Mouse (Mus musculus): ENCODE data around the gene Taco1.

DNA sequence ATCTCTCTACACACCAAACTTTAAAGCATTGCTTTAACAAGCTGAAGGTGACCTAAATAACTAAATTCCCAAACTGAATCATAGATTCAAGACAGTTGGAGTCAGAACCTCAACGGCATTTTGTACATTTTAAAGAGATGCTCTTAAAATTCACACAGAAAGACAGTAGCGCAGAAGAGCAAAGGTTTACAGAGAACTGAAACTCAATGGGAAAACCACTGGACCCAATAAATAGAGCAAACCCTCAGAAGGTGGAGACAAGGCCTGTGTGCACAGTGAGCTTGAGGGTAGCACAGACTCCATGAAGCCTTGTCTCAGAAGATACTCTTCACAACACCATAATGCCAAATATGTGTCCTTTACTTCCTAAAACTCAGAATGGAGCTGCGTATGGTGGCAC, 20.1 kb upstream of the Taco1 start:
- TF ChIP-seq CTCF (IDR thresholded peaks at IDR 0.05; ENCODE audit: low read depth) (no peak), EP300 (IDR thresholded peaks at IDR 0.05; ENCODE audit: low read depth) (no peak)

All from liver, embryonic 14.5 days (tissue).